Mouse (Mus musculus) liver (tissue): ENCODE data around the gene Aspm.

Experiments used
- DNase-seq: peaks from one replicate; pipeline ENCODE4 v3.0.0-alpha.2; 2020; ENCODE audit warnings: mixed read lengths

The Aspm gene

GRCm38 (mm10) chr1:139514556-139514955 lies 60.0 kb downstream of the Aspm start:
- DNase-seq, result no peak
